Mouse (Mus musculus): ENCODE results near the gene Col4a1. TPM values are rescaled to one million over a fixed set of nuclear protein-coding genes. Genes with fewer than 3 reads are reported as not detected.

Col4a1 gene
- total RNA-seq, 1 experiment from 2014 or later: not detected

DNA sequence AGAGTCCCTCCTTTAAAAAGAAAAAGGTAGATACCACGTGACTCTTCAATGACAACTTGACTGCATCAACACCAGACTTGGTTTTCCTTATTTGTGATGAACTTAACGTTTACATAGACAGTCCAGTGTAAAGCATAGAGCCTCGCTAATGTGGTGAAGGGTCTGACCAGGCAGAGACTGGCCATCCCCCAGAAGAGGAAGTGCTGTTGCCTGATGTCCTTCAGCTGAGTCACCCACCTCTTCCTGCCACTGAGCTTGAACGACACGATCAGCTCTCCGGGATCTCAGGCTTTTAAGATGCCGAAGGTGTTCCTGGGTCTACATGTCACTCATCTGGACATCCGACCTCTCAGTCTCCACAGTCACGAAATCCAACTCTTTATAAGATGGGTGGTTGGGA is 144.7 kb downstream of the Col4a1 start:
- no peak for ATAC-seq (ENCODE audit: extremely low read depth, insufficient number of reproducible peaks, low FRiP score, poor library complexity, severe bottlenecking)

DNA sequence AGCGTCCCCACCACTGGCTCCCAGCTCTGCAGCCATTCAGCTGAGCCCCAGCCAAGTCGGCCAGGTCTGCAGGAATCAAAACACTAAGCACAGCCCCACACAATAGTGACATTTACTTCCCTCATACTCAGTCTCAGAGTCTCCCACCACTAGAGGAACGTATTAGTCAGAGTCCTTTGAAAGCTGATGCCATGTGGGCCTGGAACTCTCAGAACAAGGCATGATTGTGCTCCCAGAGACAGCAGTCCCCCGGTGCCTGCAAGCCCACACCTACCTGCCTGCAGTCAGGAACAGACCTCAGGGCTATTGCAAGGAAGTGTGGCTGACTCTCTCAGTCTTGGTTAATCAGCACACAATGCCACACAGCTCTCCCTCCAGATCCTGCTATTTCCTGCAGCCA is 147.0 kb downstream of the Col4a1 start:
- ATAC-seq (ENCODE audit: extremely low read depth, insufficient number of reproducible peaks, low FRiP score, poor library complexity, severe bottlenecking): no peak

DNA sequence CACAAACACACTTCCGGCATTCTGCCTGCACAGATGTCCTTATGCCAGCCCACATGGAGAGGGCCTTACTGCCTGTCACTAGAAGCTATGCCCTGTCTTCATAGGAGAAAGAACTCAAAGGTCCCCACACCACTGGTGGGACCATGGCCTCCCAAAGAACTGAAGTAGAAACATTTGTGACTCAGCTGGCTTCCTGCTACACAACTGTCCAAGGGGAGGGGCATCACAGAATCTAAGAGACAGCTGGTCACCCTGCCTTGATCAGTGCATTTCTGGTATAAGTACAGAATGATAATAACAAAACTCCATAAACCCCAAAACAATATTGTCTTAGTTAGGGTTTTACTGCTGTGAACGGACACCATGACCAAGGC is 156.3 kb downstream of the Col4a1 start:
- no peak for ATAC-seq (ENCODE audit: extremely low read depth, insufficient number of reproducible peaks, low FRiP score, poor library complexity, severe bottlenecking)

DNA sequence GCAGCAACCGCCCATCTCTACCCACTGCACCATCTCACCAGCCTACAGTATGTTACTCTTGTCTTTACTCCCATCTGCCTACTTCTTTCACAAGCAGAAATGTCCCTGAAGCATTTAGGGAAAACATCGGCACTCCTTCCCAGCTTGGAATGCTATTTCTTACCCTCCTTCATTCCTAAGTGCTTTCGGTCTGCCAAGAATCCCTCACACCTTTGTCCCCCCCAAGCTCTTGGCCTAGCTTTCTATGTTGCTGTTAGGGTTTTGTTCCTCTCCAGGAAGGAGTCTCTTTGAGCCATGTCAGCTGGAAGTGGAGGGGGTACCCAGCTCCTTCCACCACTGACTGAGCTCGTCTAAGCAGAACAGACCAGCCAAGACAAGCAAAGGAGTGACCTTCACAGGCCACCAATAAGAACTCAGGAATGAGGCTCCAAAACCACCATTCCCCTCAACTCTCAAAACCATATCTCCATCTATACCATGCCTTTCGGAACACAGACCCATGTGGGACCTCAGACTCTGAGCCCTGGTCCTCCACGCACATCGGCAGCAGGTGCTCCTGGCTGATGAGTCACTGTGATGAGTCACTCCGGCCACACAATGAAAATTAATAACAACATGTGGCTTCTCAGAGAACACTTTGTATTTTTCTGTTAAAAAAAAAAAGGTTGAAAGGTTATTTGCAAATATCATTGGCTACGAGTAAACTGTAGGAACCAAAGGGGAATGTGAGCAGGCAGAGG is 156.9 kb downstream of the Col4a1 start:
- ATAC-seq (ENCODE audit: extremely low read depth, insufficient number of reproducible peaks, low FRiP score, poor library complexity, severe bottlenecking): no peak

DNA sequence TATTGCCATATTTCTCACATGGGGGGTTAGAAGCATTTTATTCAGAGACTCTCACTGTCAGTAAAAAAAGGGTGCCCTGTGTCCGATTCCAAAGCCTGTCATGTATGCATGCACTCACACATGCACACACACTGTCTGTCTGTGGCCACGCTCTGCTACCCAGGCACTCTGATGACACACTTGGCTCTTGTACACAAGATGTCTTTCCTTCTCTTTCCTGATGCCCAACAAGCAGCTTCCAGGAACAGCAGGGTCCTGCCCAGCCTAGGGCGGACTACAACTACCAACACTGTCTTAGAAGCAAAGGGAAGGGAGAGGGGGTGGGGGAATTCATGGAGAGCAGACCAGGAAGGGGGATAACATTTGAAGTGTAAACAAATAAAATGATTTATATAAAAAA is 162.4 kb downstream of the Col4a1 start:
- ATAC-seq (ENCODE audit: extremely low read depth, insufficient number of reproducible peaks, low FRiP score, poor library complexity, severe bottlenecking): no peak

DNA sequence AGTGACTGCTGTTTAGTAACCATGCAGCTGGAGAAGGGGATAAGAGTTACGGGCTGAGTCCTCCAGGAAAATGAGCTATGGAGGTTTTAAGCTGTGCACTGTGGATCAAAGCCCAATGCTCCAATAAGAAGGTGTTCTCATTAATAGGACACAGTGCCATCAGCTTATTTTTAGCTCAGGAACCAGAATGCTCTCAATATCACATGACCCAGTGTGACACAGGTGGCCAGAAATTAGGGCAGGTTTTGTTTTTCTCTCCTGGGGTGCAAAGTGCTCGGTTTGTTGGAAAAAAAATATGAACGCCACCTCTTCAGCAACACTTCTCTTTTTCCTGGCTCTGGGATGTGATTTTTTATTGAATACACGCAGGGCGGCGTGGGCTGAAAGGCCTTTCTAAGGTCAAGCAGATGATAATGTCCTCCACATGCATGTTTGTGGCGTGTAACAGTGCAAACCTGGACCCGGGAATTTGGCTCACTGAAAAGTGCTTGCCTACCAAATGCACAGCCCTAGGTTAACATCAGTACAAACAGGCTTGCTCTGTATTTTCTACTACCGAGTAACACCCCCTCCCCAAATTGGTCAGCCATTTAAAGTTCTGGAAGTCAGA is 163.3 kb downstream of the Col4a1 start:
- ATAC-seq (ENCODE audit: extremely low read depth, insufficient number of reproducible peaks, low FRiP score, poor library complexity, severe bottlenecking): no peak

DNA sequence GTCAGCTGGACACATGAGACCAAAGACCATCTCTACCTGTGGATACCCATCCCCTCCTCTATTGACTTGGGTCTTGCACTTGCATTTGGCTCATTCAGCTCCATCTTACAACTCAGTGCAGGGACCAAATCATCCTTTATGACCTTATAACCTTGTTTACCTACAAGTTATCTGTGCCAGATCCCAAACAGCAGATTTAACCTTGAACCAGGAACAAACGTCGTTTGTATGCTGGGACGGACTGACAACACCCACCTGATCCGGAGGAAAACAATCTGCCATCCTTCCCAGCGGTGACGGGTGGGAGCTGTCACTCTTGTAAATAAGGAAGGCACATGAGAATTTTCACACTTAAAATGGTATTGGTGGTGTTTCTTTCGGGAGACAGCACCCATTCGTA is 163.8 kb downstream of the Col4a1 start:
- ATAC-seq (ENCODE audit: extremely low read depth, insufficient number of reproducible peaks, low FRiP score, poor library complexity, severe bottlenecking): no peak

Other genes starting within 250 kb of the Col4a1 start
- 0.37 TPM in 1 of 2 replicates, not detected in the other for gene Col4a2, start within 50 bp of the Col4a1 start, total RNA-seq (2017)
- 11.7 and 15.4 TPM in 2 replicates for gene Rab20, start 165.9 kb upstream of the Col4a1 start, total RNA-seq (2017)
- gene Naxd, start 184.7 kb upstream of the Col4a1 start, total RNA-seq (2017): 55.1 and 63.1 TPM in 2 replicates
- 27.9 and 32.9 TPM in 2 replicates for gene Cars2, start 238.0 kb upstream of the Col4a1 start, total RNA-seq (2017)
- 113 and 115 TPM in 2 replicates for gene Ing1, start 242.7 kb upstream of the Col4a1 start, total RNA-seq (2017)

Data from neutrophil, adult 5-6 weeks (primary cell).